Mouse (Mus musculus) midbrain, embryonic 11.5 days (tissue): ENCODE measurements at regions not wholly inside any gene's neighbourhood (a gene's known extent, or its start where the extent isn't known, plus 50 kb on each side); places are given as distances from the start of the nearest gene placed in this dataset.

Experiments used
- ATAC-seq: fragments of 200-750 bp; cut with Nextera tagmentation; 2 replicates; pipeline ENCODE4 v1.8.0; 2017; ENCODE audit warnings: moderate TSS enrichment, moderate library complexity; ENCODE audit not compliant: low FRiP score
- DNase-seq: peaks from one replicate; pipeline ENCODE4 v3.0.0; 2015; ENCODE audit warnings: low spot score; ENCODE audit errors: missing footprints
- H3K27ac ChIP-seq: fragments of 300-500 bp; sonication (generic); 2 replicates; pipeline ENCODE4 v1.5.1; 2014; ENCODE audit warnings: low read depth, low read length
- H3K27me3 ChIP-seq: fragments of 300-500 bp; sonication (generic); 2 replicates; pipeline ENCODE4 v1.6.1; 2014; ENCODE audit warnings: mild to moderate bottlenecking, low read length, moderate library complexity, mixed read lengths; ENCODE audit not compliant: control insufficient read depth, insufficient read depth
- H3K36me3 ChIP-seq: fragments of 300-500 bp; sonication (generic); 2 replicates; pipeline ENCODE4 v1.6.1; 2014; ENCODE audit warnings: mild to moderate bottlenecking, low read length, moderate library complexity, mixed read lengths; ENCODE audit not compliant: control insufficient read depth, insufficient read depth
- H3K4me1 ChIP-seq: fragments of 300-500 bp; sonication (generic); 2 replicates; pipeline ENCODE4 v1.6.1; 2014; ENCODE audit warnings: low read length; ENCODE audit not compliant: control insufficient read depth, insufficient read depth
- H3K4me2 ChIP-seq: fragments of 300-500 bp; sonication (generic); 2 replicates; pipeline ENCODE4 v1.6.1; 2014; ENCODE audit warnings: mild to moderate bottlenecking, moderate library complexity
- H3K4me3 ChIP-seq: fragments of 300-500 bp; sonication (generic); 2 replicates; pipeline ENCODE4 v1.5.1; 2014; ENCODE audit warnings: low read depth, low read length
- H3K9ac ChIP-seq: fragments of 300-500 bp; sonication (generic); 2 replicates; pipeline ENCODE4 v1.6.1; 2014; ENCODE audit warnings: low read length
- H3K9me3 ChIP-seq: fragments of 300-500 bp; sonication (generic); 2 replicates; pipeline ENCODE4 v1.6.1; 2016; ENCODE audit warnings: low read length; ENCODE audit not compliant: control insufficient read depth
- WGBS: fragments of 180-500 bp; shearing (Covaris S2); extraction: QIAGEN DNeasy Blood & Tissue Kit; methylation state at CpG from one replicate; pipeline ENCODE4 v1.1.7; 2014; 5-methylcytosine and 5-hydroxymethylcytosine counted together

- DNase-seq (no peak), ATAC-seq (no peak)
- no peak overlapping the region for H3K4me2 ChIP-seq
- H3K27me3 ChIP-seq: no peaks in the 10 kb centered on the region
- whole genome bisulfite sequencing: 79% methylated on average over 1 of the region's 1 CpGs
- H3K27ac ChIP-seq: no peak overlapping the region
- H3K9me3 ChIP-seq: no peaks in the 10 kb centered on the region
- H3K36me3 ChIP-seq: no peaks in the 10 kb centered on the region
- no peak overlapping the region for H3K9ac ChIP-seq
- H3K4me1 ChIP-seq: no peaks in the 10 kb centered on the region
- no peak overlapping the region for H3K4me3 ChIP-seq
Observed at GRCm38 (mm10) chr12:66393153-66393552, 109.0 kb upstream of the Rpl10l start.

- DNase-seq: no peak
- Histone ChIP-seq H3K27ac (no peak overlapping the region), H3K4me3 (no peak overlapping the region), H3K9me3 (no peaks in the 10 kb centered on the region), H3K36me3 (no peaks in the 10 kb centered on the region), H3K27me3 (no peaks in the 10 kb centered on the region), H3K9ac (no peak overlapping the region), H3K4me1 (no peaks in the 10 kb centered on the region), H3K4me2 (no peak overlapping the region)
- no peak for ATAC-seq
Observed at GRCm38 (mm10) chr12:66386612-66387011, 102.4 kb upstream of the Rpl10l start.

- ATAC-seq: peak; percentile 52
- H3K4me3 ChIP-seq: no peak overlapping the region
- DNase-seq: no peak
Observed at GRCm38 (mm10) chr12:66339169-66339568, 55.0 kb upstream of the Rpl10l start.

More at GRCm38 (mm10) chr12:66339169-66339568, 55.0 kb upstream of the Rpl10l start:
- no peaks in the 10 kb centered on the region for H3K4me1 ChIP-seq
- no peaks in the 10 kb centered on the region for H3K36me3 ChIP-seq
- no peak overlapping the region for H3K4me2 ChIP-seq
- H3K9me3 ChIP-seq: no peaks in the 10 kb centered on the region
- H3K9ac ChIP-seq: no peak overlapping the region
- H3K27ac ChIP-seq: no peak overlapping the region
- no peaks in the 10 kb centered on the region for H3K27me3 ChIP-seq
